Mouse (Mus musculus) cerebellum, adult 2 months (tissue): ENCODE results near the gene Usf2. TPM values are rescaled to one million over a fixed set of nuclear protein-coding genes. Genes with fewer than 3 reads are reported as not detected.

Experiments
- DNase-seq, 2 experiments: peaks; one replicate each; pipeline ENCODE4 v3.0.0; 2021
- H3K27ac ChIP-seq: fragments of 200-500 bp; 2 replicates; pipeline ENCODE4 v1.5.1; 2012; ENCODE audit warnings: low read length, control low read depth, inconsistent platforms; ENCODE audit not compliant: insufficient read depth
- H3K27me3 ChIP-seq: fragments of 200-500 bp; 2 replicates; pipeline ENCODE4 v1.6.1; 2012; ENCODE audit warnings: inconsistent platforms, mild to moderate bottlenecking, low read length, moderate library complexity; ENCODE audit not compliant: control insufficient read depth, insufficient read depth
- H3K4me1 ChIP-seq: fragments of 200-500 bp; 2 replicates; pipeline ENCODE4 v1.6.1; 2011; ENCODE audit warnings: low read length; ENCODE audit not compliant: control insufficient read depth, insufficient read depth
- H3K4me3 ChIP-seq: fragments of 200-500 bp; replicated peaks from 2 replicates; pipeline ENCODE3; 2011; ENCODE audit warnings: mild to moderate bottlenecking, low read depth, low read length, control low read depth; ENCODE audit not compliant: insufficient read depth
- CTCF ChIP-seq: fragments of 200-500 bp; IDR thresholded peaks from 2 replicates; pipeline ENCODE4 v1.5.1; 2011; ENCODE audit warnings: low read depth, mild to moderate bottlenecking, control low read depth, low read length, moderate library complexity, borderline replicate concordance; ENCODE audit not compliant: insufficient read depth
- POLR2A ChIP-seq: fragments of 200-500 bp; IDR thresholded peaks from 2 replicates; pipeline ENCODE4 v1.6.1; 2011; ENCODE audit warnings: low read length, control low read depth, borderline replicate concordance; ENCODE audit not compliant: insufficient read depth
- WGBS: fragments of 180-500 bp; shearing (Covaris S2); methylation state at CpG from one replicate; pipeline ENCODE4 v1.1.7; 2018; 5-methylcytosine and 5-hydroxymethylcytosine counted together
- polyA plus RNA-seq: library from polyadenylated mRNA; depleted of rRNA; stranded (reverse); fragments of >200 nt; gene quantifications from 2 replicates; pipeline ENCODE4 v1.2.3, GENCODE M21; 2012

Gene Usf2
- polyA plus RNA-seq, 1 experiment: 230 TPM

- H3K4me3 ChIP-seq: no peak overlapping the region
- H3K27me3 ChIP-seq: no peaks in the 10 kb centered on the region; the same call in 1 of the 2 replicates
- 87% methylated on average over 4 of the region's 4 CpGs for WGBS
- DNase-seq: no peak
- H3K4me1 ChIP-seq: no peaks in the 10 kb centered on the region
- TF ChIP-seq POLR2A: no peak
- no peak overlapping the region for H3K27ac ChIP-seq
Measured at GRCm38 (mm10) chr7:30981703-30982102, 25.1 kb upstream of the Usf2 start.

- DNase-seq: peak; percentile 77 to 87
- H3K4me3 ChIP-seq: peak within 1 kb of the TSS; percentile 21
- TF ChIP-seq CTCF (peak; percentile 88), POLR2A (no peak)
- no peaks in the 10 kb centered on the region for H3K27me3 ChIP-seq
- under 1% methylated on average over 37 of the region's 37 CpGs for WGBS
- no peaks in the 10 kb centered on the region for H3K4me1 ChIP-seq
- no peak within 1 kb of the TSS for H3K27ac ChIP-seq
Measured at GRCm38 (mm10) chr7:30973501-30974289, 17.1 kb upstream of the Usf2 start, which contains the start of gene Fam187b. TSS of gene Fam187b (plus strand) at chr7:30973790.

- H3K27me3 ChIP-seq: no peaks in the 10 kb centered on the region
- under 1% methylated on average over 19 of the region's 19 CpGs for WGBS
- DNase-seq: no peak
- no peak within 1 kb of the TSS for H3K27ac ChIP-seq
- TF ChIP-seq CTCF (no peak), POLR2A (no peak)
- H3K4me3 ChIP-seq: peak within 1 kb of the TSS; percentile 21
- no peaks in the 10 kb centered on the region for H3K4me1 ChIP-seq
Measured at GRCm38 (mm10) chr7:30973251-30973500, 16.6 kb upstream of the Usf2 start, which contains the start of gene Lsr. TSS of gene Lsr (minus strand) at chr7:30973464.

- Histone ChIP-seq H3K4me3 (no peak overlapping the region), H3K27me3 (no peaks in the 10 kb centered on the region), H3K27ac (no peak overlapping the region), H3K4me1 (no peaks in the 10 kb centered on the region)
- 7% methylated on average over 41 of the region's 41 CpGs for WGBS
- no peak for DNase-seq
- TF ChIP-seq POLR2A (no peak), CTCF (no peak)
Measured at GRCm38 (mm10) chr7:30972426-30973250, 16.0 kb upstream of the Usf2 start.

- Histone ChIP-seq H3K4me3 (no peak overlapping the region), H3K27me3 (no peaks in the 10 kb centered on the region), H3K27ac (no peak overlapping the region), H3K4me1 (no peaks in the 10 kb centered on the region)
- TF ChIP-seq CTCF (no peak), POLR2A (no peak)
- no peak for DNase-seq
- 77% methylated on average over 15 of the region's 15 CpGs for WGBS
Measured at GRCm38 (mm10) chr7:30971901-30972300, 15.3 kb upstream of the Usf2 start.

GRCm38 (mm10) chr7:30969174-30969573 is 12.6 kb upstream of the Usf2 start:
- DNase-seq: no peak
- Histone ChIP-seq H3K27me3 (no peaks in the 10 kb centered on the region), H3K27ac (no peak overlapping the region), H3K4me1 (no peaks in the 10 kb centered on the region), H3K4me3 (no peak overlapping the region)
- TF ChIP-seq POLR2A (no peak), CTCF (no peak)
- WGBS: 83% methylated on average over 4 of the region's 4 CpGs

- TF ChIP-seq POLR2A (no peak), CTCF (no peak)
- no peaks in the 10 kb centered on the region for H3K27me3 ChIP-seq
- DNase-seq: no peak
- H3K4me1 ChIP-seq: no peaks in the 10 kb centered on the region
- no peak overlapping the region for H3K4me3 ChIP-seq
- WGBS: 78% methylated on average over 8 of the region's 8 CpGs
- H3K27ac ChIP-seq: no peak overlapping the region
Measured at GRCm38 (mm10) chr7:30968611-30969010, 12.0 kb upstream of the Usf2 start.

- DNase-seq: no peak
- no peaks in the 10 kb centered on the region for H3K4me1 ChIP-seq
- no peak overlapping the region for H3K4me3 ChIP-seq
- 78% methylated on average over 3 of the region's 3 CpGs for WGBS
- no peaks in the 10 kb centered on the region for H3K27me3 ChIP-seq
- H3K27ac ChIP-seq: no peak overlapping the region
- no peak for TF ChIP-seq POLR2A
- TF ChIP-seq CTCF: no peak
Measured at GRCm38 (mm10) chr7:30966657-30967056, 10.1 kb upstream of the Usf2 start.
